Mouse (Mus musculus) intestine, embryonic 15.5 days (tissue): Measurements from ENCODE around the gene Hipk1. TPM values are rescaled to one million over a fixed set of nuclear protein-coding genes. Genes with fewer than 3 reads are reported as not detected.

Experiments
- ATAC-seq: fragments of 200-750 bp; cut with Nextera tagmentation; 2 replicates; pipeline ENCODE4 v1.8.0; 2017; ENCODE audit warnings: moderate TSS enrichment, moderate library complexity
- H3K27ac ChIP-seq: fragments of 300-500 bp; sonication (generic); 2 replicates; pipeline ENCODE4 v1.5.1; 2015; ENCODE audit warnings: mild to moderate bottlenecking, inconsistent platforms
- H3K27me3 ChIP-seq: fragments of 300-500 bp; sonication (generic); replicated peaks from 2 replicates; pipeline ENCODE4 v1.6.1; 2015; ENCODE audit warnings: inconsistent platforms
- H3K36me3 ChIP-seq: fragments of 300-500 bp; sonication (generic); 2 replicates; pipeline ENCODE4 v1.6.1; 2015; ENCODE audit warnings: inconsistent platforms
- H3K4me1 ChIP-seq: fragments of 300-500 bp; sonication (generic); replicated peaks from 2 replicates; pipeline ENCODE4 v1.6.1; 2015; ENCODE audit warnings: inconsistent platforms
- H3K4me2 ChIP-seq: fragments of 300-500 bp; sonication (generic); replicated peaks from 2 replicates; pipeline ENCODE4 v1.6.1; 2015; ENCODE audit warnings: mild to moderate bottlenecking, inconsistent platforms
- H3K4me3 ChIP-seq: fragments of 300-500 bp; sonication (generic); replicated peaks from 2 replicates; pipeline ENCODE4 v1.5.1; 2015; ENCODE audit warnings: inconsistent platforms
- H3K9ac ChIP-seq: fragments of 300-500 bp; sonication (generic); 2 replicates; pipeline ENCODE4 v1.6.1; 2015; ENCODE audit warnings: inconsistent platforms
- H3K9me3 ChIP-seq: fragments of 300-500 bp; sonication (generic); 2 replicates; pipeline ENCODE4 v1.6.1; 2016; ENCODE audit warnings: inconsistent platforms
- WGBS: fragments of 180-500 bp; shearing (Covaris S2); methylation state at CpG from one replicate; pipeline ENCODE4 v1.1.7; 2015; 5-methylcytosine and 5-hydroxymethylcytosine counted together
- polyA plus RNA-seq: library from polyadenylated mRNA; unstranded; fragments of >200 nt; fragmentation: Nextera tagmentation; extraction: Ambion mirVana; gene quantifications from 2 replicates; pipeline ENCODE4 v1.2.1, GENCODE M21; 2015

Gene Hipk1
- polyA plus RNA-seq, 1 experiment from 2014 or later = 8.7 TPM

- WGBS = 72% methylated on average over 4 of the region's 4 CpGs
- Histone ChIP-seq H3K9me3 (no peaks in the 10 kb centered on the region), H3K9ac (no peak overlapping the region), H3K27ac (no peak overlapping the region), H3K27me3 (no peaks in the 10 kb centered on the region), H3K4me3 (no peak overlapping the region), H3K4me1 (peaks cover 2% of the 10 kb centered on the region; the same call in 1 of the 2 replicates), H3K4me2 (no peak overlapping the region), H3K36me3 (peaks cover 11% of the 10 kb centered on the region)
- ATAC-seq = no peak
These were observed 18.5 kb downstream of the Hipk1 start for GRCm38 (mm10) chr3:103772846-103773245.

GRCm38 (mm10) chr3:103771531-103772130 is 19.7 kb downstream of the Hipk1 start:
- WGBS = 63% methylated on average over 9 of the region's 9 CpGs
- Histone ChIP-seq H3K9me3 (no peaks in the 10 kb centered on the region), H3K36me3 (peaks cover 7% of the 10 kb centered on the region; the same call in 1 of the 2 replicates), H3K4me3 (no peak overlapping the region), H3K4me2 (no peak overlapping the region), H3K27ac (0 out of 2 replicates have a peak overlapping the region, but pooled peaks have one; percentile 9), H3K27me3 (no peaks in the 10 kb centered on the region), H3K4me1 (peaks cover 2% of the 10 kb centered on the region; the same call in 1 of the 2 replicates), H3K9ac (no peak overlapping the region)
- no peak for ATAC-seq

DNA sequence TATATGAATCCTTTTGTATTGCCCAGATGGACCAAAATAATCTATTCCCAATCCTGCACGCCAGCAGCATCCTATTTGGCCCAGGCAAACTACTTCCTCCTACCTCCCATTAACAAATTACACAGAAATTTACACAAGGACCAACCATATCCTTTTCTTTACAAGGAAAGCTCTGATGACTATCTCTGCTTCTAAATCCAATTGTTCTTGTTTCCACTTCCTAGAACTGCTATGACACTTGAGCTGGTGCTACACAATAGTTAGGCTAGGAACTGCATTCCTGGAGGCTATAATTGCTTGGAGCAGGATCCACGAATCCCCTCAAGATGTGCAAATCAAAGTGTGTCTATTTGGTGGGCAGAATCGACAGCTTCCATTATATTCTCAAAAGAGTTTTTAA is 24.6 kb downstream of the Hipk1 start:
- 82% methylated on average over 3 of the region's 3 CpGs for WGBS
- Histone ChIP-seq H3K4me2 (no peak overlapping the region), H3K4me1 (no peaks in the 10 kb centered on the region; the same call in 1 of the 2 replicates), H3K9me3 (no peaks in the 10 kb centered on the region), H3K9ac (no peak overlapping the region), H3K36me3 (peaks cover 15% of the 10 kb centered on the region; the same call in 1 of the 2 replicates), H3K27me3 (no peaks in the 10 kb centered on the region), H3K4me3 (no peak overlapping the region), H3K27ac (no peak overlapping the region)
- ATAC-seq = no peak

GRCm38 (mm10) chr3:103759261-103759970 is 31.9 kb downstream of the Hipk1 start:
- ATAC-seq = peak; percentile 79
- H3K27me3 ChIP-seq = no peaks in the 10 kb centered on the region
- WGBS = 72% methylated on average over 5 of the region's 5 CpGs

DNA sequence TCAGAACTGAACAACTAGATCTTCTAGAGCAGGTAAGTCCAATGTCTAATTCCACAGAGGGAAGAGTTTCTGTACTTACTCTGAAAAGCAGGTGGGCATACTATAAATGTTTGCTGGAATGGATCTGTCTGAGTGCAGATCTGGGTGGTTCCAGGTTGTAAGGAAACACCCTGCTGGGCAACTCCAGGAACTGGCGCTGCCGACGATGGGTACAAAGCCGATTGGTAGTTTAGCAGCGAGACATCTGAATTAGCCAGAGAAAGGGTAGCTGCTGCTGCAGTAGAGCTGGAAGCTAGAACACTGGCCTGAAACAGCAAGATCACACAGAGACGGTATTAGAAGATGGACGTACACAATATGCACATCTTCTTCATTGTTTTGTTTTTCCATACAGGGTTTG is 32.9 kb downstream of the Hipk1 start:
- Histone ChIP-seq H3K9me3 (no peaks in the 10 kb centered on the region), H3K4me2 (no peak overlapping the region), H3K9ac (no peak overlapping the region), H3K4me3 (no peak overlapping the region), H3K4me1 (no peaks in the 10 kb centered on the region), H3K36me3 (peaks cover 31% of the 10 kb centered on the region), H3K27me3 (no peaks in the 10 kb centered on the region), H3K27ac (no peak overlapping the region)
- no peak for ATAC-seq
- 89% methylated on average over 7 of the region's 7 CpGs for WGBS

More at GRCm38 (mm10) chr3:103759261-103759970, 31.9 kb downstream of the Hipk1 start:
- Histone ChIP-seq H3K27ac (no peak overlapping the region), H3K9me3 (no peaks in the 10 kb centered on the region), H3K4me2 (no peak overlapping the region), H3K4me1 (no peaks in the 10 kb centered on the region), H3K9ac (no peak overlapping the region), H3K4me3 (no peak overlapping the region), H3K36me3 (peaks cover 32% of the 10 kb centered on the region)

DNA sequence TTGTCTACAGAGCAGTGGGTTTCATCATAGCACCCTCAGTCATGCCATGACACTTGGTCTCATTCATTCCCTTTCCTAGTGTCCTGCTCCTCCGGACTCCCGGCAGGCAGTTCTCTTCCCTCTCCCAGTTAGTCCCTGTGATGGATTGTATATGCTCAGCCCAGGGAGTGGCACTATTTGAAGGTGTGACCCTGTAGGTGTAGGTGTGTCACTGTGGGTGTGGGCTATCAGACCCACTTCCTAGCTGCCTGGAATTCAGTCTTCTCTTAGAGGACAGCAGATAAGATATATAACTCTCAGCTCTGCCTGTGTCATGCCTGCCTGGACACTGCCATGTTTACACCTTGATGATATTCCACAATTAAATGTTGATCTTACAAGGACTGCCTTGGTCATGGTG is 34.4 kb downstream of the Hipk1 start:
- Histone ChIP-seq H3K4me1 (no peaks in the 10 kb centered on the region), H3K27me3 (no peaks in the 10 kb centered on the region), H3K9ac (no peak overlapping the region), H3K36me3 (peaks cover 26% of the 10 kb centered on the region), H3K9me3 (no peaks in the 10 kb centered on the region), H3K4me2 (no peak overlapping the region), H3K27ac (no peak overlapping the region), H3K4me3 (no peak overlapping the region)
- 68% methylated on average over 2 of the region's 2 CpGs for WGBS
- peak; percentile 63 for ATAC-seq

GRCm38 (mm10) chr3:103755351-103755750 is 36.0 kb downstream of the Hipk1 start:
- peaks cover 22% of the 10 kb centered on the region for H3K36me3 ChIP-seq
- 62% methylated on average over 3 of the region's 3 CpGs for WGBS

GRCm38 (mm10) chr3:103751558-103751957 is 39.8 kb downstream of the Hipk1 start:
- H3K4me3 ChIP-seq = no peak overlapping the region
- H3K4me2 ChIP-seq = no peak overlapping the region
- WGBS = 85% methylated on average over 2 of the region's 2 CpGs
- no peak overlapping the region for H3K27ac ChIP-seq
- H3K9ac ChIP-seq = no peak overlapping the region
- no peaks in the 10 kb centered on the region for H3K9me3 ChIP-seq
- no peaks in the 10 kb centered on the region for H3K4me1 ChIP-seq
- peaks cover 15% of the 10 kb centered on the region for H3K36me3 ChIP-seq
- no peak for ATAC-seq
- no peaks in the 10 kb centered on the region for H3K27me3 ChIP-seq

More at GRCm38 (mm10) chr3:103755351-103755750, 36.0 kb downstream of the Hipk1 start:
- no peaks in the 10 kb centered on the region for H3K9me3 ChIP-seq
- H3K27ac ChIP-seq = no peak overlapping the region
- no peak overlapping the region for H3K4me3 ChIP-seq
- H3K27me3 ChIP-seq = no peaks in the 10 kb centered on the region
- H3K4me1 ChIP-seq = no peaks in the 10 kb centered on the region
- no peak overlapping the region for H3K9ac ChIP-seq
- no peak for ATAC-seq
- no peak overlapping the region for H3K4me2 ChIP-seq

DNA sequence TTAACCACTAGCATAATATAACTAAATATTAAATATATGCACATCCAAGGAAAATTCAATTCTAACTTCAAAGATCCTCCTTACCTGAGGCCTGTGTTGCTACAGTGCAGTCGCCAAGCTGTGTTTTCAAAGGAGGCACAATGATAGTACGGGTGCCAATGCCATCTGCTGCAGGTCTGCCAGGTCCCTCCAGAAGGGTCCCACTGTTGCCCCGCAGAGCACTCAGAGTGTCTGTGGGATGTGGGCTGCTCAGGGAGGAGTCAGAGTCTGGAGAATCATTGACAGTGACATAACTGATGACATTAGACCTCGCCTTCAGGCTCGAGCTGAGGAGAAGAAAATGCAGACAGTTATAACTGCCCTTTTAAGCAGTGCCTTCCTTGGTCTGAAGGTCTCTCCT is 44.7 kb downstream of the Hipk1 start:
- Histone ChIP-seq H3K9ac (no peak overlapping the region), H3K27ac (no peak overlapping the region), H3K4me2 (no peak overlapping the region), H3K4me3 (no peak overlapping the region), H3K27me3 (no peaks in the 10 kb centered on the region), H3K36me3 (peaks cover 26% of the 10 kb centered on the region; the same call in 1 of the 2 replicates), H3K9me3 (no peaks in the 10 kb centered on the region), H3K4me1 (no peaks in the 10 kb centered on the region)
- WGBS = 80% methylated on average over 5 of the region's 5 CpGs
- ATAC-seq = no peak

DNA sequence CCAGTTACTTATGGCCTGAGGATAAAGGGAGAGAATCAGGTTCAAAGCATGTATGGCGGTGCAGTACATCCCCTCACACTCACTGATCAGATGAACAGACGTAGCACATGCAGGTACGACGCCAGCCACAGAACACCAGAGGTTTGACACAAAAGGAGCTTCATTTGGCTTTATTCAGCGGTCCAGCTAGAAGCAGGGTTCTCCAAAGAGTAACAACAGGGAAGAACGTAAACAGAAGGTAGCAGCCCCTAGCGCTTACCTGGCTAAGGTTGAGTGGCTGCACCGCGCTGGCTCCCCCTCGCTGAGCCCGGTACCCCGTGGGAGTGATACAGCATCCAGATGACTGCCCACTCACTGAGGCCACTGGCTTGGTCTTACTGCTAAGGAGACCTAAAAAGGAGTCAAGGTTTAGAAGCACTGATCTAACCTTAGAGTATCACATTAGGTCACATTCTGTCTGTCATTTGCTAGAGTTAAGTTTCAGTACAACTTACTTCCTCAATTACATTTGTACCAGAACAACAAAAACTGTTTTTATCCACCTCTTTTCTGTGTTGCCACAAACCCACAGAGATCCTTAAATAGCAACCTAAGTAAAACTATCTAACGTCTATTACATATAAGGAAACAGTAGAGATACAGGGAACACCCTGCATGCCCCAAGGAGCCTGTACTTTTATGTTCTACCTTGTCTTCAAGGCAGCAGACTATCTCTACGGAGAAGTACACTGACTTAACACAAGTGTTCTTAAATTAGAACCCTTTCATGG is 46.2 kb downstream of the Hipk1 start:
- H3K4me1 ChIP-seq = no peaks in the 10 kb centered on the region; the same call in 1 of the 2 replicates
- no peak overlapping the region for H3K4me3 ChIP-seq
- H3K4me2 ChIP-seq = no peak overlapping the region
- no peaks in the 10 kb centered on the region for H3K9me3 ChIP-seq
- peaks cover 26% of the 10 kb centered on the region; the same call in 1 of the 2 replicates for H3K36me3 ChIP-seq
- ATAC-seq = no peak
- no peaks in the 10 kb centered on the region for H3K27me3 ChIP-seq
- WGBS = 89% methylated on average over 14 of the region's 14 CpGs
- H3K27ac ChIP-seq = no peak overlapping the region
- no peak overlapping the region for H3K9ac ChIP-seq

- Histone ChIP-seq H3K36me3 (peaks cover 22% of the 10 kb centered on the region; the same call in 1 of the 2 replicates), H3K27ac (no peak overlapping the region), H3K4me2 (no peak overlapping the region), H3K4me1 (peaks cover 6% of the 10 kb centered on the region; the same call in 1 of the 2 replicates), H3K9ac (no peak overlapping the region), H3K9me3 (no peaks in the 10 kb centered on the region), H3K4me3 (no peak overlapping the region), H3K27me3 (no peaks in the 10 kb centered on the region)
- no peak for ATAC-seq
- WGBS = 75% methylated on average over 6 of the region's 6 CpGs
These were observed 48.2 kb downstream of the Hipk1 start for GRCm38 (mm10) chr3:103743208-103743607.

DNA sequence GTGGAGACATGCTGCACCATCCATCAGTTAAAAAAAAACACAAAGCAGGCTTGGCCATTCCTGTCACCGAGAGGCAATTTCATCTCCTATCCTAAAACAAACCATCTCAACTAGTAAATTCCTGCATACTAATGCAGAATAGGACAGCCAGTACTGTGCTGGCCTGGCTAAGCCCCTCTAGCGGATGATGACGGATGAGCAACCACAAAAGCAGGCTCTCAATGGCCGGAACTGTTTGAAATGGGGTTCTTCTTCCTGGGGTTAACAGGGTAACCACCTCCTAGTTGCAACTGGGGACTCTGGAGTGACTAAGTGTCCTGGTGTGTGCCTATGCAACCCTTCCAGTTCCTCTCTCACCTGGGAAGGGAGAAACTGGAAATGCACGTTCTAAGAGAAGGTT is 51.0 kb downstream of the Hipk1 start:
- WGBS = 44% methylated on average over 5 of the region's 5 CpGs
- no peaks in the 10 kb centered on the region for H3K27me3 ChIP-seq
- H3K9me3 ChIP-seq = no peaks in the 10 kb centered on the region
- peaks cover 24% of the 10 kb centered on the region for H3K4me1 ChIP-seq
- no peak overlapping the region for H3K4me2 ChIP-seq
- no peak overlapping the region for H3K27ac ChIP-seq
- ATAC-seq = no peak
- H3K36me3 ChIP-seq = peaks cover 22% of the 10 kb centered on the region
- H3K4me3 ChIP-seq = no peak overlapping the region
- H3K9ac ChIP-seq = no peak overlapping the region
